Mouse (Mus musculus) adrenal gland, adult 2 months (tissue): Measurements from ENCODE around the gene Cfap69. TPM values are rescaled to one million over a fixed set of nuclear protein-coding genes. Genes with fewer than 3 reads are reported as not detected.

Source experiments
- polyA plus RNA-seq: library from polyadenylated mRNA; depleted of rRNA; stranded (reverse); fragments of >200 nt; gene quantifications from 2 replicates; pipeline ENCODE4 v1.2.3, GENCODE M21; 2012; rRNA removed
- total RNA-seq, 2 experiments: library from RNA; stranded (reverse); gene quantifications; 2 replicates each; pipeline ENCODE4 v1.2.3; 2021

Gene Cfap69
- total and polyA plus RNA-seq, 3 experiments, result 2.2 to 8.9 (median 7.9) TPM

Other genes starting within 250 kb of the Cfap69 start
- 10 to 100 TPM; 11.4 to 12.3 TPM for gene Cdk14, start 243.9 kb downstream of the Cfap69 start, total RNA-seq
- gene Cdk14, start 243.9 kb downstream of the Cfap69 start, polyA plus RNA-seq, result 0.66 and 0.74 TPM in 2 replicates
- gene 1700015F17Rik, start 185.1 kb downstream of the Cfap69 start, total RNA-seq, result not detected
- not detected in 2 replicates for gene 1700015F17Rik, start 185.1 kb downstream of the Cfap69 start, polyA plus RNA-seq
- gene Cldn12, start 149.3 kb downstream of the Cfap69 start, total RNA-seq, result 10 to 100 TPM; 18.2 to 23.7 TPM
- gene Cldn12, start 149.3 kb downstream of the Cfap69 start, polyA plus RNA-seq, result 10.7 and 13.8 TPM in 2 replicates
- 10 to 100 TPM; 11.1 to 13.4 TPM for gene Gtpbp10, start 104.7 kb downstream of the Cfap69 start, total RNA-seq
- 0.33 and 0.94 TPM in 2 replicates for gene Gtpbp10, start 104.7 kb downstream of the Cfap69 start, polyA plus RNA-seq
- gene Gm8773, start 90.4 kb downstream of the Cfap69 start, total RNA-seq, result not detected
- gene Gm8773, start 90.4 kb downstream of the Cfap69 start, polyA plus RNA-seq, result not detected in 2 replicates
- 10 to 100 TPM; 34.1 to 53.0 TPM for gene Steap2, start 30.3 kb upstream of the Cfap69 start, total RNA-seq
- gene Steap2, start 30.3 kb upstream of the Cfap69 start, polyA plus RNA-seq, result 16.7 and 24.0 TPM in 2 replicates
- 10 to 100 TPM; 25.8 to 38.0 TPM for gene Steap1, start 85.1 kb upstream of the Cfap69 start, total RNA-seq
- gene Steap1, start 85.1 kb upstream of the Cfap69 start, polyA plus RNA-seq, result 6.3 and 6.8 TPM in 2 replicates